Comparison of ENCODE assay signal across 14 mouse cellular contexts in the genomic region with DNA sequence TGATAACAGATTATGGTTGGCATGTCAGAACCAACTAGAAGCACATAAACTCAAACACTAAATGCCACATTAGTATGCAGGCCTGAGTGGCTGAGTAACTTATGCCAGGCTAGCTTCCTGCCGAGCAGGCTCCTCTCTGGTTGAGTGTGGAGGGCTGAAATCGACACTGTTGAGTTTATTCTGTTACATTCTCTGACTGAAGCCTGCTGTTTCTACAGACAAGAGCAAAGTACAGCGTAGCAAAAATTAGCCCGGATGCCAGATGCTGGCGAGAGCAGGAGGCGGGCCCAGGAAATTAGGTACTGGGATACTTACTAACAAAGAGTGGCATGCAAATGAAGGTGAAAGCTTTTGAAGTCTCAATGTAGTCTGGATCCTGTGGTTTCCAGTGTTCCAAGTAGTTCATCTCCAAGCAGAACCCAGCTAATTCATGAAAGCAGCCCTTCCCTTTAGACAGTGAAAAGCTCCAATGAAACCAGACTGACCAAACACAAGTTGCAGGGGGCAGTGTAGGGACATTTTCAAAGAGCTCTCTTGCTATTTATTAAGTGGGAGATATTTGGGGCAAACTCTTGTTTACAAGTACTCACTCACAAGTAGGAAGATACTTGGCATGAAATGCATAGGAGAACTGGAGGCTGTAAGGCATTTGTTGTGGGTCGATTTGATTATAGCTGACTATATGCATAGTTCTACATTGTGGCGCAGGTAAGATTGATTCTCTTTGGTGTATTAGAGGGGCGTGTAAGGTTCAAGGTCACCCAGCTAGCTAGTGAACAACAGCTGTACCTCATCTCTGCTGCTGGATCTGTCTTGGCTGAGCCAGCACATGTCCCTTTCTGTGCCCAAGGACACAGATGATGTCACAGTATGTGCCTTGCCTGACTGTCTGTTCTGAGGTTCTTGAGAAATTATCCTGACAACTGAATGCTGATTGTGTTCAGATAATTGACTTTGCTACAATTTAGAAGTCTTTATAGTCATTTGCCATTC. TPM values are rescaled to one million over a fixed set of nuclear protein-coding genes. Genes with fewer than 3 reads are reported as not detected.
A peak's percentile ranks its signal among the peaks of the same experiment; 100 is the strongest.
DNase-seq lines count a peak whose midpoint lies in the region; ATAC-seq and TF ChIP-seq lines count a peak whose summit lies in the region.
"Had no signal": no experiment of that assay in that cellular context is flagged by ENCODE, and none has a peak within 500 bp of the region (broad histone marks: within the 10 kb centered on the region; RNA-seq: fewer than 3 reads in every experiment).

No protein-coding gene starts in this region.

- no peak overlapping the region for H3K27ac ChIP-seq in stomach, postnatal 0 days (replicated peaks)
- H3K27ac ChIP-seq: limb, embryonic 15.5 days had no signal

- H3K9me3 ChIP-seq in stomach, postnatal 0 days (ENCODE audit: control insufficient read depth, low read length), result no peaks in the 10 kb centered on the region
- H3K9me3 ChIP-seq: limb, embryonic 15.5 days had no signal

- H3K4me3 ChIP-seq in stomach, postnatal 0 days (ENCODE audit: low read depth, low read length), result no peak overlapping the region
- H3K4me3 ChIP-seq: limb, embryonic 15.5 days had no signal

- no peak for DNase-seq in frontal cortex, postnatal 10 days (ENCODE audit: low spot score in 2 of 2)
- peak; percentile 37 to 64 for DNase-seq in left cerebral cortex, postnatal 25 days (ENCODE audit: low spot score in 2 of 2)
- DNase-seq in left cerebral cortex, adult 11 months (ENCODE audit: low spot score), result no peak
- peak; percentile 72 for DNase-seq in testis, postnatal 14 days (ENCODE audit: low spot score)
- no peak for DNase-seq in testis, postnatal 10 days (ENCODE audit: low spot score)
- DNase-seq in stomach, postnatal 0 days (ENCODE audit: low spot score), result peak; percentile 10
- DNase-seq: cerebellum, postnatal 36 days; gastrocnemius, postnatal 25 days; heart, postnatal 10 days; right cerebral cortex, postnatal 14 days had no signal

- TF ChIP-seq EP300 in stomach, postnatal 0 days (optimal IDR thresholded peaks at IDR 0.05), result no peak

- no peaks in the 10 kb centered on the region for H3K36me3 ChIP-seq in stomach, postnatal 0 days (ENCODE audit: control insufficient read depth, insufficient read depth, low read length)
- H3K36me3 ChIP-seq: limb, embryonic 15.5 days had no signal

- H3K4me2 ChIP-seq in stomach, postnatal 0 days (replicated peaks; ENCODE audit: low read depth), result no peak overlapping the region
- H3K4me2 ChIP-seq: limb, embryonic 15.5 days had no signal

- H3K9ac ChIP-seq in stomach, postnatal 0 days (ENCODE audit: low read length), result no peak overlapping the region
- H3K9ac ChIP-seq: limb, embryonic 15.5 days had no signal

- WGBS in stomach, postnatal 0 days, result 66% methylated on average over 9 of the region's 9 CpGs

- intact Hi-C loops in left cerebral cortex, postnatal 25 days (cut with DNase I), result no loop called here

- H3K4me1 ChIP-seq in stomach, postnatal 0 days (replicated peaks; ENCODE audit: control insufficient read depth, insufficient read depth), result no peaks in the 10 kb centered on the region
- H3K4me1 ChIP-seq: limb, embryonic 15.5 days had no signal

- peak; percentile 74 for ATAC-seq in frontal cortex, adult (ENCODE audit: low TSS enrichment)
- ATAC-seq in stomach, postnatal 0 days (ENCODE audit: low FRiP score, low TSS enrichment), result no peak
- no peak for ATAC-seq in cerebellum, adult (ENCODE audit: insufficient number of reproducible peaks, low FRiP score, low TSS enrichment)

- peaks cover 7% of the 10 kb centered on the region for H3K27me3 ChIP-seq in stomach, postnatal 0 days (ENCODE audit: control insufficient read depth, insufficient read depth, low read length)

- no peak for TF ChIP-seq CTCF in stomach, postnatal 0 days (IDR thresholded peaks at IDR 0.05; ENCODE audit: low read depth)

RNA-seq across cellular contexts. Expression of gene Kcnk13, which starts 5.9 kb away (rescaled TPM):
- total RNA-seq in left cerebral cortex, postnatal 25 days (2021), result 1 to 10 TPM; 5.9 to 7.2 TPM
- 0.45 TPM in 2 replicates for polyA plus RNA-seq in stomach, postnatal 0 days (2015; fragmentation: Nextera tagmentation; extraction: Ambion mirVana)
- polyA plus RNA-seq: C2C12 had no signal

Comparison
In these comparisons a context has a peak if more than half of its experiments do, and no peak if none do; other contexts are left out.
1. DNase-seq: peak in left cerebral cortex, postnatal 25 days (2 of 2), testis, postnatal 14 days (single experiment) and stomach, postnatal 0 days (single experiment); none in frontal cortex, postnatal 10 days (0 of 2), left cerebral cortex, adult 11 months (single experiment) and testis, postnatal 10 days (single experiment).